Mouse (Mus musculus): ENCODE results near the gene Gm49354.
"Not testable (repeated sequence)": the region's sequence is repeated elsewhere in the genome, so short reads cannot be mapped to it uniquely, and the experiment has no call there.

The Gm49354 gene

GRCm38 (mm10) chr13:59782145-59782544 lies at the start of gene Gm49354:
TSS of gene Gm49354 (minus strand) at chr13:59782245.
- no peak for DNase-seq (ENCODE audit: extremely low spot score, low spot score)

GRCm38 (mm10) chr13:59825966-59826365 lies 43.9 kb upstream of the Gm49354 start:
- DNase-seq (ENCODE audit: extremely low spot score, low spot score) = no peak

- peak; percentile 95 for DNase-seq (ENCODE audit: extremely low spot score, low spot score)
Measured at GRCm38 (mm10) chr13:59822507-59823462, 40.7 kb upstream of the Gm49354 start, which contains the start of gene Tut7. TSS of gene Tut7 (minus strand) at chr13:59823147.

GRCm38 (mm10) chr13:59820836-59821235 lies 38.8 kb upstream of the Gm49354 start:
- no peak for DNase-seq (ENCODE audit: extremely low spot score, low spot score)

GRCm38 (mm10) chr13:59820114-59820513 lies 38.1 kb upstream of the Gm49354 start:
- DNase-seq (ENCODE audit: extremely low spot score, low spot score) = no peak

- DNase-seq (ENCODE audit: extremely low spot score, low spot score) = no peak
Measured at GRCm38 (mm10) chr13:59817352-59817751, 35.3 kb upstream of the Gm49354 start.

GRCm38 (mm10) chr13:59814109-59814591 lies 32.1 kb upstream of the Gm49354 start:
- DNase-seq (ENCODE audit: extremely low spot score, low spot score) = no peak

GRCm38 (mm10) chr13:59811581-59811980 lies 29.5 kb upstream of the Gm49354 start:
- DNase-seq (ENCODE audit: extremely low spot score, low spot score) = no peak

- no peak for DNase-seq (ENCODE audit: extremely low spot score, low spot score)
Measured at GRCm38 (mm10) chr13:59801000-59801399, 19.0 kb upstream of the Gm49354 start.

- no peak for DNase-seq (ENCODE audit: extremely low spot score, low spot score)
Measured at GRCm38 (mm10) chr13:59800077-59800476, 18.0 kb upstream of the Gm49354 start.

- no peak for DNase-seq (ENCODE audit: extremely low spot score, low spot score)
Measured at GRCm38 (mm10) chr13:59798306-59798705, 16.3 kb upstream of the Gm49354 start.

GRCm38 (mm10) chr13:59796466-59796848 lies 14.4 kb upstream of the Gm49354 start:
- DNase-seq (ENCODE audit: extremely low spot score, low spot score) = no peak

- no peak for DNase-seq (ENCODE audit: extremely low spot score, low spot score)
Measured at GRCm38 (mm10) chr13:59795807-59796465, 13.9 kb upstream of the Gm49354 start.

GRCm38 (mm10) chr13:59794786-59795185 lies 12.7 kb upstream of the Gm49354 start:
- DNase-seq (ENCODE audit: extremely low spot score, low spot score) = no peak

- DNase-seq (ENCODE audit: extremely low spot score, low spot score) = not testable (repeated sequence)
Measured at GRCm38 (mm10) chr13:59779744-59780264, 2.2 kb downstream of the Gm49354 start.

- DNase-seq (ENCODE audit: extremely low spot score, low spot score) = no peak
Measured at GRCm38 (mm10) chr13:59779213-59779612, 2.8 kb downstream of the Gm49354 start.

GRCm38 (mm10) chr13:59775168-59775567 lies 6.9 kb downstream of the Gm49354 start:
- no peak for DNase-seq (ENCODE audit: extremely low spot score, low spot score)

- DNase-seq (ENCODE audit: extremely low spot score, low spot score) = no peak
Measured at GRCm38 (mm10) chr13:59771257-59771656, 10.8 kb downstream of the Gm49354 start.

- DNase-seq (ENCODE audit: extremely low spot score, low spot score) = no peak
Measured at GRCm38 (mm10) chr13:59770847-59771246, 11.2 kb downstream of the Gm49354 start.

- DNase-seq (ENCODE audit: extremely low spot score, low spot score) = peak; percentile 87
Measured at GRCm38 (mm10) chr13:59770164-59770562, 11.9 kb downstream of the Gm49354 start.

GRCm38 (mm10) chr13:59769296-59770163 lies 12.5 kb downstream of the Gm49354 start, which contains the start of gene Isca1:
TSS of gene Isca1 (minus strand) at chr13:59769810.
- peak; percentile 100 for DNase-seq (ENCODE audit: extremely low spot score, low spot score)

All from neural tube, embryonic 10.5 days (tissue).